ENCODE assay signal across 9 mouse cellular contexts in the genomic region with DNA sequence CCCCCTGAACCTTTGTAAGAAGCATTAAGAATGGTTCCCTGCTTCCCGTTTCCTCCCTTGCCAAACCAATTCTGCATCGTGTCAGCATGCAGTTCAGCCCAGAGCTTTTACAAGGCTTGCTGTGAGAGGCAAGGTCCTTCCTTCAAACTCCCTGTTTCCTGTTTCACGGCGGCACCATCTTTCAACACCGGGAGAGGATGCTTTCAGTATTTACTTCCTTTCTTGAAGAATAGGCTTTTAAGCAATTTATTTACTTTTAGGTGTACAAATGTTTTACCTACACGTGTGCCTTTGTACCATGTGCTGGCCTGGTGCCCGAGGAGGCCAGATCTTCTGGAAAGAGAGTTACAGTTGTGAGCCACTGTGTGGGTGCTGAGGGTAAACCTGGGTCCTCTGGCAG. TPM values are rescaled to one million over a fixed set of nuclear protein-coding genes. Genes with fewer than 3 reads are reported as not detected.
DNase-seq lines count a peak whose midpoint lies in the region; ATAC-seq and TF ChIP-seq lines count a peak whose summit lies in the region.
"Had no signal": no experiment of that assay in that cellular context is flagged by ENCODE, and none has a peak within 500 bp of the region (broad histone marks: within the 10 kb centered on the region; RNA-seq: fewer than 3 reads in every experiment).

No protein-coding gene starts in this region.

- TF ChIP-seq EP300 in CH12.LX (IDR thresholded peaks at IDR 0.05; ENCODE audit: low read length) = no peak

- H3K4me3 ChIP-seq in heart, embryonic 11.5 days (ENCODE audit: low read depth, low read length) = no peak overlapping the region
- H3K4me3 ChIP-seq in CH12.LX (replicated peaks in 1 of 3; ENCODE audit: low read depth in 2 of 3, low read length in 2 of 3, poor library complexity in 1 of 3) = no peak overlapping the region
- H3K4me3 ChIP-seq in limb, embryonic 12.5 days (replicated peaks) = no peak overlapping the region
- H3K4me3 ChIP-seq in olfactory bulb, adult 2 months (ENCODE audit: insufficient read depth, low read depth, low read length) = no peak overlapping the region

- H3K36me3 ChIP-seq in heart, embryonic 11.5 days (ENCODE audit: control insufficient read depth, insufficient read depth, low read length) = no peaks in the 10 kb centered on the region
- peaks cover 5 to 39% of the 10 kb centered on the region in 2 experiments for H3K36me3 ChIP-seq in CH12.LX (replicated peaks in 1 of 2; ENCODE audit: control insufficient read depth in 1 of 2, insufficient read depth in 1 of 2, low read length in 1 of 2)
- no peaks in the 10 kb centered on the region for H3K36me3 ChIP-seq in limb, embryonic 12.5 days

- no peak for TF ChIP-seq POLR2A in CH12.LX (IDR thresholded peaks at IDR 0.05; ENCODE audit: low read depth, low read length)
- no peak for TF ChIP-seq POLR2A in olfactory bulb, adult 2 months (IDR thresholded peaks at IDR 0.05; ENCODE audit: insufficient read depth, low read depth, low read length)

- dilution Hi-C loops in CH12.LX (cut with MboI; ENCODE audit: extremely low pct_ligation_motif_present, extremely low pct_unique_long_range_greater_than_20kb, low sequenced_read_pairs) = no loop called here

- ATAC-seq in heart, embryonic 11.5 days (replicated peaks; ENCODE audit: insufficient number of reproducible peaks, low FRiP score, low TSS enrichment) = no peak
- no peak for ATAC-seq in limb, embryonic 12.5 days (ENCODE audit: insufficient number of reproducible peaks, insufficient read depth, low FRiP score, low TSS enrichment, low read depth)
- ATAC-seq in frontal cortex, adult (ENCODE audit: low TSS enrichment) = no peak

- no peaks in the 10 kb centered on the region for H3K9me3 ChIP-seq in heart, embryonic 11.5 days (replicated peaks; ENCODE audit: control insufficient read depth, low read length)
- H3K9me3 ChIP-seq in CH12.LX (replicated peaks; ENCODE audit: low read length) = no peaks in the 10 kb centered on the region
- H3K9me3 ChIP-seq in limb, embryonic 12.5 days = no peaks in the 10 kb centered on the region

- H3K27ac ChIP-seq in heart, embryonic 11.5 days (ENCODE audit: low read depth, low read length) = peak overlapping the region; percentile 41
- H3K27ac ChIP-seq in CH12.LX (ENCODE audit: insufficient read depth, low read depth) = no peak overlapping the region
- peak overlapping the region; percentile 71 for H3K27ac ChIP-seq in limb, embryonic 12.5 days
- H3K27ac ChIP-seq in olfactory bulb, adult 2 months (ENCODE audit: insufficient read depth, low read depth, low read length) = peak overlapping the region; percentile 21; the same call in 1 of the 2 replicates

- no peak for TF ChIP-seq RAD21 in CH12.LX (IDR thresholded peaks at IDR 0.05; ENCODE audit: low read depth, low read length)

- 60% methylated on average over 7 of the region's 7 CpGs for WGBS in heart, embryonic 11.5 days (ENCODE audit: insufficient replicate concordance)
- WGBS in limb, embryonic 12.5 days = 68% methylated on average over 7 of the region's 7 CpGs
- WGBS in olfactory bulb, adult 2 months = 66% methylated on average over 7 of the region's 7 CpGs

- TF ChIP-seq CTCF in CH12.LX (conservative IDR thresholded peaks at IDR 0.05 in 1 of 2, IDR thresholded peaks at IDR 0.05 in 1 of 2; ENCODE audit: low read depth in 2 of 2, low read length in 2 of 2) = no peak
- TF ChIP-seq CTCF in olfactory bulb, adult 2 months (IDR thresholded peaks at IDR 0.05; ENCODE audit: insufficient read depth, low read depth, low read length) = no peak

- peaks cover 9% of the 10 kb centered on the region for H3K4me1 ChIP-seq in heart, embryonic 11.5 days (ENCODE audit: control insufficient read depth, insufficient read depth, low read length)
- peaks cover 11 to 32% of the 10 kb centered on the region in 2 experiments for H3K4me1 ChIP-seq in CH12.LX (ENCODE audit: control insufficient read depth in 1 of 2, insufficient read depth in 2 of 2)
- H3K4me1 ChIP-seq in limb, embryonic 12.5 days (replicated peaks) = peaks cover 36% of the 10 kb centered on the region
- peaks cover 11% of the 10 kb centered on the region for H3K4me1 ChIP-seq in olfactory bulb, adult 2 months (ENCODE audit: control insufficient read depth, insufficient read depth, low read length)

- DNase-seq in heart, adult 9 months (ENCODE audit: low spot score in 2 of 2) = no peak
- no peak for DNase-seq in CH12.LX (ENCODE audit: extremely low read depth)
- DNase-seq in layer of hippocampus, adult 11-12 months (ENCODE audit: low spot score) = no peak
- no peak for DNase-seq in cerebellum, adult 9-11 months
- DNase-seq: midbrain, embryonic 14.5 days had no signal

- H3K27me3 ChIP-seq in heart, embryonic 11.5 days (ENCODE audit: control insufficient read depth, insufficient read depth, low read length) = no peaks in the 10 kb centered on the region
- H3K27me3 ChIP-seq in CH12.LX (replicated peaks) = no peaks in the 10 kb centered on the region
- no peaks in the 10 kb centered on the region for H3K27me3 ChIP-seq in limb, embryonic 12.5 days

- in situ Hi-C loops in CH12.LX (cut with MboI; ENCODE audit: low pct_ligation_motif_present, low pct_unique_long_range_greater_than_20kb, low sequenced_read_pairs) = no loop called here

- no peak overlapping the region for H3K4me2 ChIP-seq in heart, embryonic 11.5 days
- peak overlapping the region; percentile 0; the same call in 1 of the 2 replicates for H3K4me2 ChIP-seq in CH12.LX (ENCODE audit: insufficient read depth, low read depth, poor library complexity, severe bottlenecking)
- H3K4me2 ChIP-seq in limb, embryonic 12.5 days = no peak overlapping the region; the same call in 1 of the 2 replicates

- no peak overlapping the region for H3K9ac ChIP-seq in heart, embryonic 11.5 days (ENCODE audit: low read depth, low read length)
- no peak overlapping the region for H3K9ac ChIP-seq in CH12.LX (ENCODE audit: insufficient read depth, low read depth)
- 0 out of 2 replicates have a peak overlapping the region, but pooled peaks have one; percentile 23 for H3K9ac ChIP-seq in limb, embryonic 12.5 days (replicated peaks)

- H3K79me2 ChIP-seq in CH12.LX (replicated peaks; ENCODE audit: control insufficient read depth, extremely low read depth, insufficient read depth, poor library complexity, severe bottlenecking) = peaks cover 29% of the 10 kb centered on the region

TF ChIP-seq in CH12.LX, 34 proteins besides CTCF, POLR2A, EP300 and RAD21:
- TF ChIP-seq CHD2 (IDR thresholded peaks at IDR 0.05; ENCODE audit: low read length) (no peak), TCF12 (IDR thresholded peaks at IDR 0.05; ENCODE audit: low read depth, low read length) (no peak), JUN (IDR thresholded peaks at IDR 0.05; ENCODE audit: insufficient read depth, low read depth, low read length) (no peak), MEF2A (IDR thresholded peaks at IDR 0.05; ENCODE audit: borderline replicate concordance, low read depth, low read length) (no peak), ZNF384 (IDR thresholded peaks at IDR 0.05; ENCODE audit: low read depth, low read length) (no peak), UBTF (IDR thresholded peaks at IDR 0.05; ENCODE audit: low read depth, low read length) (no peak), ZMIZ1 (IDR thresholded peaks at IDR 0.05; ENCODE audit: low read depth, low read length) (no peak), KAT2A (IDR thresholded peaks at IDR 0.05; ENCODE audit: insufficient replicate concordance, low read length) (no peak), MAX (IDR thresholded peaks at IDR 0.05; ENCODE audit: low read length) (no peak), GABPA (IDR thresholded peaks at IDR 0.05; ENCODE audit: insufficient replicate concordance, low read depth, low read length) (no peak)
TF ChIP-seq in CH12.LX: peak in this region for 0.

RNA-seq across cellular contexts. Expression of gene Fam160b1, which starts 4.2 kb away (rescaled TPM):
- 11.4 and 11.8 TPM in 2 replicates for polyA plus RNA-seq in heart, embryonic 11.5 days (2014; fragmentation: Nextera tagmentation; extraction: Ambion mirVana)
- total RNA-seq in CH12.LX (2012; rRNA removed) = 4.1 and 4.4 TPM in 2 replicates
- 4.8 and 4.9 TPM in 2 replicates for total RNA-seq in CH12.LX (2014; rRNA removed)
- 6.5 and 7.7 TPM in 2 replicates for polyA plus RNA-seq in CH12.LX (2012; ENCODE audit: insufficient read length, low read depth)
- 17.6 and 18.1 TPM in 2 replicates for polyA plus RNA-seq in limb, embryonic 12.5 days (2016; fragmentation: Nextera tagmentation; extraction: Ambion mirVana)
- not detected in 2 replicates for polyA plus RNA-seq in olfactory bulb, adult 2 months (2012; ENCODE audit: insufficient read depth, insufficient read length, low replicate concordance, missing spikeins)

RNA-seq across cellular contexts. Expression of gene Ablim1, which starts 41.6 kb away (rescaled TPM):
- 45.8 and 52.1 TPM in 2 replicates for polyA plus RNA-seq in heart, embryonic 11.5 days (2014; fragmentation: Nextera tagmentation; extraction: Ambion mirVana)
- total RNA-seq in CH12.LX (2012; rRNA removed) = 0.59 and 0.85 TPM in 2 replicates
- total RNA-seq in CH12.LX (2014; rRNA removed) = 1.2 and 2.0 TPM in 2 replicates
- 2.0 and 2.4 TPM in 2 replicates for polyA plus RNA-seq in CH12.LX (2012; ENCODE audit: insufficient read length, low read depth)
- 22.1 and 26.1 TPM in 2 replicates for polyA plus RNA-seq in limb, embryonic 12.5 days (2016; fragmentation: Nextera tagmentation; extraction: Ambion mirVana)
- 376 and 501 TPM in 2 replicates for polyA plus RNA-seq in olfactory bulb, adult 2 months (2012; ENCODE audit: insufficient read depth, insufficient read length, low replicate concordance, missing spikeins)
